Mouse (Mus musculus): ENCODE data around the gene Zdhhc5. TPM values are rescaled to one million over a fixed set of nuclear protein-coding genes. Genes with fewer than 3 reads are reported as not detected.

The Zdhhc5 gene
- polyA plus RNA-seq (2016; fragmentation: Nextera tagmentation; extraction: Ambion mirVana): 22.8 and 26.0 TPM in 2 replicates

- H3K4me1 ChIP-seq: peaks cover 29% of the 10 kb centered on the region
- no peaks in the 10 kb centered on the region for H3K9me3 ChIP-seq (replicated peaks)
- no peaks in the 10 kb centered on the region for H3K27me3 ChIP-seq (ENCODE audit: low read depth, poor library complexity, severe bottlenecking)
- H3K4me3 ChIP-seq: peak within 1 kb of the TSS; percentile 96
- H3K27ac ChIP-seq (replicated peaks): peak within 1 kb of the TSS; percentile 96
- H3K36me3 ChIP-seq: peaks cover 19% of the 10 kb centered on the region
- peak; percentile 99 for DNase-seq (ENCODE audit: low spot score)
- under 1% methylated on average over 107 of the region's 107 CpGs for WGBS
Measured at GRCm38 (mm10) chr2:84714811-84715561, at the start of gene Zdhhc5. Gene Zdhhc5 (minus strand): TSS chr2:84715180.

DNA sequence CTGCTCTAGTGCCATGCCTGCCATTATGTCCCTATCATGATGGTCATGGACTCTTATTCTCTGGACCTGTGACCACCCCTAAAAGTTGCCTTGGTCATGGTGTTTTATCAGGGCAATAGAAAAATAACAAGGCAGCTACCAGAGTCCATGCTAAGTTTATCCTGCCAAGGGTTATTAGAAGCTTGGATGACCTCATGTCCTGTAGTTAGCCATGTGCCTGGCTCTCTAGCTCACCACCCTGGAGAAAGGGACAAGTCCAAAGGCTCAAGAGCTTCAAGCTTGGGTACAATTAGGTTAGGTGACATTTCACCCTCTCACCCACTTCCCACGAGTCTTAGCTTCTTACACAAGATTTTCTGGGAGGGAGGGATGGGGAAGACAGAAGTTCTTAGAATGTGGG, 47.8 kb upstream of the Zdhhc5 start:
- Histone ChIP-seq H3K9me3 (replicated peaks) (no peaks in the 10 kb centered on the region), H3K4me1 (peaks cover 12% of the 10 kb centered on the region), H3K27ac (replicated peaks) (no peak overlapping the region), H3K27me3 (ENCODE audit: low read depth, poor library complexity, severe bottlenecking) (no peaks in the 10 kb centered on the region), H3K36me3 (peaks cover 9% of the 10 kb centered on the region), H3K4me3 (no peak overlapping the region)
- WGBS: 71% methylated on average over 1 of the region's 1 CpGs
- no peak for DNase-seq (ENCODE audit: low spot score)

DNA sequence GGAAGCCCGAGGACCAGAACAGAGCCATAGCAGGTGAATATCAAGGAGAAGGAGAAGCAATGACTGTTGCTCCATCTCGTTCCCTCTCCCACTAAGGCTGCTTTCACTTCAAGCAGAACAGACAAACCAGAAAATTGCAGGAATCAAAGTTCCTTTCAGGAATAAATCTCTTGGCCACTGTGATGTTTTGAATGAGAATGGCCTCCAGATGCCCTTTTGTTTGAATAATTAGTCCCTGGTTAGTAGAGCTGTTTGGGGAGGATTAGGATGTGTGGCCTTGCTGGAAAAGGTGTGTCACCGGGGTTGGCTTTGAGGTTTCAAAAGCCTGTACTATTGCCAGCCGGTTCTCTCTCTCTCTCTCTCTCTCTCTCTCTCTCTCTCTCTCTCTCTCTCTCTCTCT, 47.3 kb upstream of the Zdhhc5 start:
- H3K36me3 ChIP-seq: peaks cover 9% of the 10 kb centered on the region
- H3K27me3 ChIP-seq (ENCODE audit: low read depth, poor library complexity, severe bottlenecking): no peaks in the 10 kb centered on the region
- no peaks in the 10 kb centered on the region for H3K9me3 ChIP-seq (replicated peaks)
- H3K4me3 ChIP-seq: no peak overlapping the region
- no peak overlapping the region for H3K27ac ChIP-seq (replicated peaks)
- H3K4me1 ChIP-seq: peaks cover 12% of the 10 kb centered on the region
- WGBS: 43% methylated on average over 4 of the region's 4 CpGs
- DNase-seq (ENCODE audit: low spot score): no peak

- Histone ChIP-seq H3K4me3 (no peak overlapping the region), H3K27ac (replicated peaks) (no peak overlapping the region), H3K27me3 (ENCODE audit: low read depth, poor library complexity, severe bottlenecking) (no peaks in the 10 kb centered on the region), H3K4me1 (peaks cover 12% of the 10 kb centered on the region), H3K9me3 (replicated peaks) (no peaks in the 10 kb centered on the region), H3K36me3 (peaks cover 9% of the 10 kb centered on the region)
- DNase-seq (ENCODE audit: low spot score): no peak
- 94% methylated on average over 1 of the region's 1 CpGs for WGBS
Measured at GRCm38 (mm10) chr2:84761840-84762239, 46.9 kb upstream of the Zdhhc5 start.

DNA sequence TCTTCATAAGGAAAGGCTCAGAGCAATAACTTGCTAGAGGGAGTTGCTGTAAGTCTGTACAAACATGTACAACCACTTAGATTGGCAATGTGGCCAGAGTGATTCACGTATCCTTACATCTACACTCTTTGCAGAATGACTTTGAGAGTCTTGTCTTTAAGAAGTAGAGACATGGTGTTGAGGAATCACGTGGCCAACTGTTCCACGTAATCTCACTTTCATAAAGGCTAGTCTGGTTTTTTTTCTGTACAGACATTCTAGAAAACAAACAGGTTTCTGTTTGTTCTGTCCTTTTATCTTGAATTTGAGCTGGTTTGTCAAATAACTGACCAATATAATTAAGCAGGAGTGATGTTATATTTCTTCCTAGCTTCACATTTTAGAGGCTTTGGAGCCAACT, 46.3 kb upstream of the Zdhhc5 start:
- Histone ChIP-seq H3K27me3 (ENCODE audit: low read depth, poor library complexity, severe bottlenecking) (no peaks in the 10 kb centered on the region), H3K36me3 (peaks cover 9% of the 10 kb centered on the region), H3K9me3 (replicated peaks) (no peaks in the 10 kb centered on the region), H3K4me1 (peaks cover 12% of the 10 kb centered on the region), H3K27ac (replicated peaks) (no peak overlapping the region), H3K4me3 (no peak overlapping the region)
- WGBS: 84% methylated on average over 3 of the region's 3 CpGs
- no peak for DNase-seq (ENCODE audit: low spot score)

GRCm38 (mm10) chr2:84760777-84761176, 45.8 kb upstream of the Zdhhc5 start:
- H3K36me3 ChIP-seq: peaks cover 9% of the 10 kb centered on the region
- H3K27ac ChIP-seq (replicated peaks): no peak overlapping the region
- peaks cover 12% of the 10 kb centered on the region for H3K4me1 ChIP-seq
- 83% methylated on average over 8 of the region's 8 CpGs for WGBS
- no peaks in the 10 kb centered on the region for H3K27me3 ChIP-seq (ENCODE audit: low read depth, poor library complexity, severe bottlenecking)
- no peak overlapping the region for H3K4me3 ChIP-seq
- no peaks in the 10 kb centered on the region for H3K9me3 ChIP-seq (replicated peaks)
- DNase-seq (ENCODE audit: low spot score): no peak

DNA sequence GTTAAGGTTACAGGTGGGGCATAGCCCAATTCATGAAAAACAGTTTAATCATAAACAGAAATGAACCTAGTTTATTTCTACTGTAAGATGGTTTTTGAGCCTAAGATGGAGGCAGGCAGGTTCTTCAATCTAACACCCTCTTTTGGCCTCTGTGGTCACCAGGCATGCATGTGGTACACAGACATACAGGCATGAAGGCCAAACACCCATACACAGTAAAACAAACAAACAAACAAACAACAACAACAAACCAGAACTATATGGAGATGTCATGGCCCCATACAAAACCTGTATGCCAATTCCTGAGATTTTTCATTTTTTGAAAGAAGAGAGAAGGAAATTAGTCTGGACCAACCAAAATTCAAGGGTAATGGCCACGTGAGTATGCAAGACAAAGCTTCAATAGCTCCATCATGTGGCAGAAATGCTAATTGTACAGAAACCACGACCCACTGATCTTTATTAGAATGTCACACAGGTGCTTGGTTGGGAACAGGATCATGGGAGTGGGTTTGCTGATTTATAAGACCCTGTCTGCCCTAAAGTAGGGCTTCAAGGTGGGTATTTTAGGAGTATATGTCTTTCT, 43.7 kb upstream of the Zdhhc5 start:
- Histone ChIP-seq H3K4me1 (peaks cover 12% of the 10 kb centered on the region), H3K27ac (replicated peaks) (no peak overlapping the region), H3K9me3 (replicated peaks) (no peaks in the 10 kb centered on the region), H3K27me3 (ENCODE audit: low read depth, poor library complexity, severe bottlenecking) (no peaks in the 10 kb centered on the region), H3K36me3 (no peaks in the 10 kb centered on the region), H3K4me3 (no peak overlapping the region)
- DNase-seq (ENCODE audit: low spot score): no peak
- 4% methylated on average over 2 of the region's 2 CpGs for WGBS

DNA sequence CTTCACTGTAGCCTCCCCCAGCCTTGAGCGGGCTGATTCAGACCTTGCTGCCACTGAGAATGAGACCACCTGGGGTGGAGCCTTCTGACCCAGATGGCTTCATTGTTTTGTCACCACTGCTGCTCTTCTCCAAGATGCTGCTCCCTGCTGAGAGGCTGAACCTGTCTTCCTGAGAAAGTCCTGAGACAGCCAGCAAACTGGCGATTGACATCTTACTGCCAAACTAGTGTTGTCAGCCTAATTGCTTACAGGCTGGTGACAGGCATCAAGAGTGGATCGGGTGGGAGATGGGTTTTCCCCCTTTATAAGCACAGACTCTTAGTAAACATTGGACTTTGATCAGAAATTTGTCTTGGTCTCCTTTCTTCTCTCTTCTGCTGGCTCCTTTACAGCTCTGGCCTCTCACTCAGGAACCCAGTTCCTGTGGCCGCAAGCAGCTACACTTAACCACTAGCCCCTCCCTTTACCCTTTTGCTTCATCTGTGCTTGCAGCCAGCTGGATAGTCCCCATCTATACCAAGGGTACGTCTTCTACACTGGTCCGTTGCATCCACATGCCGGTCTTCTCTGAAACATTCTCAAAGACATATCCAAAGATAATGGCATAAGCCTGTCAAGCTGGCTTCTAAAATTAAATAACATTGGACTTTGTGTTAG, 42.2 kb upstream of the Zdhhc5 start:
- Histone ChIP-seq H3K4me3 (no peak overlapping the region), H3K9me3 (replicated peaks) (no peaks in the 10 kb centered on the region), H3K36me3 (no peaks in the 10 kb centered on the region), H3K4me1 (peaks cover under 1% of the 10 kb centered on the region), H3K27me3 (ENCODE audit: low read depth, poor library complexity, severe bottlenecking) (no peaks in the 10 kb centered on the region), H3K27ac (replicated peaks) (no peak overlapping the region)
- DNase-seq (ENCODE audit: low spot score): no peak
- 64% methylated on average over 7 of the region's 7 CpGs for WGBS

DNA sequence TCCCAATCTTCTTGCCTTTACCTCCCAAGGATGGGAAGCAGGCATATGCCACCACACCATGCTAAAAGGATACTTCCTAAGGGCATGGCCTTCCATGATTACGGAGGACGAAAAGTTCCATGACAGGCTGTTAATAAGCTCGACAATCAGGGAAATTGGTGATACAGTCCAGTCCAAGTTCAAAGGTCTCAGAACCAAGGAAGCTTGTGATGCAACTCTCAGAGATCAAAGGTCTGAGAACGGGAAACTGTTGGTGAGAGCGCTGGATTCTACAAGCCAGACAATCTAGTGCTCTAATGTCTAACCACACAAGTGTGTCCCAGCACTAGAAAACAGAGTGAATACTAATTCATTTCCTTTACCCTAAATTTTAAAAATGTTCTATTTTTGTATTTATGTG, 41.3 kb upstream of the Zdhhc5 start:
- no peak for DNase-seq (ENCODE audit: low spot score)
- H3K36me3 ChIP-seq: no peaks in the 10 kb centered on the region

GRCm38 (mm10) chr2:84750115-84750514, 35.1 kb upstream of the Zdhhc5 start:
- no peaks in the 10 kb centered on the region for H3K36me3 ChIP-seq
- no peaks in the 10 kb centered on the region for H3K4me1 ChIP-seq
- 85% methylated on average over 6 of the region's 6 CpGs for WGBS
- H3K4me3 ChIP-seq: no peak overlapping the region
- no peak overlapping the region for H3K27ac ChIP-seq (replicated peaks)
- H3K9me3 ChIP-seq (replicated peaks): no peaks in the 10 kb centered on the region
- peaks cover 8% of the 10 kb centered on the region for H3K27me3 ChIP-seq (ENCODE audit: low read depth, poor library complexity, severe bottlenecking)
- no peak for DNase-seq (ENCODE audit: low spot score)

More for the DNA sequence above, 41.3 kb upstream of the Zdhhc5 start:
- no peak overlapping the region for H3K27ac ChIP-seq (replicated peaks)
- H3K4me1 ChIP-seq: no peaks in the 10 kb centered on the region
- no peaks in the 10 kb centered on the region for H3K27me3 ChIP-seq (ENCODE audit: low read depth, poor library complexity, severe bottlenecking)
- 84% methylated on average over 5 of the region's 5 CpGs for WGBS
- no peaks in the 10 kb centered on the region for H3K9me3 ChIP-seq (replicated peaks)
- no peak overlapping the region for H3K4me3 ChIP-seq

- Histone ChIP-seq H3K4me3 (peak overlapping the region; percentile 92), H3K36me3 (peaks cover 23% of the 10 kb centered on the region), H3K27me3 (ENCODE audit: low read depth, poor library complexity, severe bottlenecking) (peaks cover 8% of the 10 kb centered on the region), H3K4me1 (peaks cover 46% of the 10 kb centered on the region), H3K9me3 (replicated peaks) (no peaks in the 10 kb centered on the region), H3K27ac (replicated peaks) (peak overlapping the region; percentile 100)
- DNase-seq (ENCODE audit: low spot score): no peak
- under 1% methylated on average over 10 of the region's 10 CpGs for WGBS
Measured at GRCm38 (mm10) chr2:84744126-84744525, 29.1 kb upstream of the Zdhhc5 start.

DNA sequence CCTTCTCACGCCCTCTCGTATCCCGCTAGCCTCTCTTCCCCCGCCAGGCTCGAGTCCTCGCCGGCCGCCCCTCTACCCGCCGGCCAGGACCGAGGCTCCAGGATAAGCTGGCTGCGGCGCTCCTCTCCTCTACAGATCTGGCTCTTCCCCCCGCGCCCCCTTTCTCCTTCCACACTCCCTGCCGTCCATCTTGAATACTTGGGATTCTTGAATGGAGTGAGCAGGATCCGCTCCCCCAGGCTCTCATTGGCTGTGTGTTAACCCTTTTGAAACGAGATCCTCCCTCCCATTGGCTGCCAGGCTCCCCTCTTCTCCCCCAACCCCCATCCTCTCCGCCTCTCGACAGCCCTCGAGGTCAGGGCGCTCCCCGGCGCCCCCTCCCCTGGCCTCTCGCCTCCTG, 28.6 kb upstream of the Zdhhc5 start, which contains the start of gene Gm19426:
Gene Gm19426 (minus strand): TSS at position 95 of the 400 bp plus-strand sequence.
- Histone ChIP-seq H3K4me3 (peak within 1 kb of the TSS; percentile 92), H3K36me3 (peaks cover 23% of the 10 kb centered on the region), H3K27me3 (ENCODE audit: low read depth, poor library complexity, severe bottlenecking) (peaks cover 8% of the 10 kb centered on the region), H3K4me1 (peaks cover 52% of the 10 kb centered on the region), H3K9me3 (replicated peaks) (no peaks in the 10 kb centered on the region), H3K27ac (replicated peaks) (peak within 1 kb of the TSS; percentile 100)
- WGBS: under 1% methylated on average over 25 of the region's 25 CpGs
- DNase-seq (ENCODE audit: low spot score): peak; percentile 95

All from midbrain, embryonic 10.5 days (tissue).